Mouse (Mus musculus) small intestine, adult 2 months (tissue): ENCODE data around the gene Pdik1l. TPM values are rescaled to one million over a fixed set of nuclear protein-coding genes. Genes with fewer than 3 reads are reported as not detected.

Source experiments
- H3K27ac ChIP-seq: fragments of 200-500 bp; 2 replicates; pipeline ENCODE4 v1.5.1; 2012; ENCODE audit warnings: low read depth, low read length, control low read depth, inconsistent platforms; ENCODE audit not compliant: insufficient read depth
- H3K27me3 ChIP-seq: fragments of 200-500 bp; 2 replicates; pipeline ENCODE4 v1.6.1; 2012; ENCODE audit warnings: mild to moderate bottlenecking, moderate library complexity, low read length, inconsistent platforms; ENCODE audit not compliant: control insufficient read depth, insufficient read depth
- H3K36me3 ChIP-seq: fragments of 200-500 bp; 2 replicates; pipeline ENCODE4 v1.6.1; 2012; ENCODE audit warnings: mild to moderate bottlenecking, low read length, control low read depth, inconsistent platforms; ENCODE audit not compliant: control insufficient read depth, insufficient read depth
- H3K4me1 ChIP-seq: fragments of 200-500 bp; 2 replicates; pipeline ENCODE4 v1.6.1; 2012; ENCODE audit warnings: low read length, inconsistent platforms, mixed read lengths; ENCODE audit not compliant: control insufficient read depth, insufficient read depth, insufficient read length
- H3K4me3 ChIP-seq: fragments of 200-500 bp; 2 replicates; pipeline ENCODE4 v1.5.1; 2012; ENCODE audit warnings: low read depth, mild to moderate bottlenecking, control low read depth, inconsistent platforms, low read length, moderate library complexity
- CTCF ChIP-seq: fragments of 200-500 bp; IDR thresholded peaks from 2 replicates; pipeline ENCODE4 v1.5.1; 2012; ENCODE audit warnings: low read depth, mild to moderate bottlenecking, control low read depth, inconsistent platforms, low read length, moderate library complexity, mixed read lengths; ENCODE audit not compliant: insufficient replicate concordance, insufficient read length; ENCODE audit errors: extremely low read depth
- POLR2A ChIP-seq: fragments of 200-500 bp; IDR thresholded peaks from 2 replicates; pipeline ENCODE4 v1.6.1; 2012; ENCODE audit warnings: low read depth, mild to moderate bottlenecking, control low read depth, inconsistent platforms, low read length, moderate library complexity
- WGBS: fragments of 180-500 bp; shearing (Covaris S2); methylation state at CpG from one replicate; pipeline ENCODE4 v1.1.7; 2018; 5-methylcytosine and 5-hydroxymethylcytosine counted together
- polyA plus RNA-seq: library from polyadenylated mRNA; depleted of rRNA; stranded (reverse); fragments of >200 nt; gene quantifications from 2 replicates; pipeline ENCODE4 v1.2.3, GENCODE M21; 2012

Gene Pdik1l
- polyA plus RNA-seq, 1 experiment = 1.6 TPM

DNA sequence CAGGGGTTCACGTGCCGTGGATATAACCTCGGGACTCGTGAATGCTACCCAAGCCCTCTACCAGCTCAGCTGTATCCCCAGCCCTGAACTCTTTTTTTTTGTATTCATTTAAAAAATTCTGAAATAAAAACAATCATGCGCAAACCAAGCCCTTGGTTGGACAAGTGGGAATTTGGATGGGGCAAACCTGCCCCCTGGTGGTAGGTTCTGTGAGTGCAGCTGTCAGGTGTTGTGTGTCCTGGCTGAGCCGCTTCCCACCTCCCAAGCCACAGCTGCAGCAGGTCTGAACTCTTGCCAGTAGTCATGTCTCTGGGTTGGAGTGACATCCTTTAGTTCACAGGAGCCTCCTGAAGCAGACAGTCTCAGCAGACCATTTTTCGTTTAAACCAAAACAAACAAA lies 4.4 kb upstream of the Pdik1l start:
- H3K4me3 ChIP-seq = no peak overlapping the region
- H3K36me3 ChIP-seq = no peaks in the 10 kb centered on the region
- peak; percentile 96 for TF ChIP-seq CTCF
- no peak for TF ChIP-seq POLR2A
- no peak overlapping the region for H3K27ac ChIP-seq
- peaks cover 3% of the 10 kb centered on the region; the same call in 1 of the 2 replicates for H3K4me1 ChIP-seq
- 16% methylated on average over 7 of the region's 7 CpGs for WGBS
- H3K27me3 ChIP-seq = no peaks in the 10 kb centered on the region

DNA sequence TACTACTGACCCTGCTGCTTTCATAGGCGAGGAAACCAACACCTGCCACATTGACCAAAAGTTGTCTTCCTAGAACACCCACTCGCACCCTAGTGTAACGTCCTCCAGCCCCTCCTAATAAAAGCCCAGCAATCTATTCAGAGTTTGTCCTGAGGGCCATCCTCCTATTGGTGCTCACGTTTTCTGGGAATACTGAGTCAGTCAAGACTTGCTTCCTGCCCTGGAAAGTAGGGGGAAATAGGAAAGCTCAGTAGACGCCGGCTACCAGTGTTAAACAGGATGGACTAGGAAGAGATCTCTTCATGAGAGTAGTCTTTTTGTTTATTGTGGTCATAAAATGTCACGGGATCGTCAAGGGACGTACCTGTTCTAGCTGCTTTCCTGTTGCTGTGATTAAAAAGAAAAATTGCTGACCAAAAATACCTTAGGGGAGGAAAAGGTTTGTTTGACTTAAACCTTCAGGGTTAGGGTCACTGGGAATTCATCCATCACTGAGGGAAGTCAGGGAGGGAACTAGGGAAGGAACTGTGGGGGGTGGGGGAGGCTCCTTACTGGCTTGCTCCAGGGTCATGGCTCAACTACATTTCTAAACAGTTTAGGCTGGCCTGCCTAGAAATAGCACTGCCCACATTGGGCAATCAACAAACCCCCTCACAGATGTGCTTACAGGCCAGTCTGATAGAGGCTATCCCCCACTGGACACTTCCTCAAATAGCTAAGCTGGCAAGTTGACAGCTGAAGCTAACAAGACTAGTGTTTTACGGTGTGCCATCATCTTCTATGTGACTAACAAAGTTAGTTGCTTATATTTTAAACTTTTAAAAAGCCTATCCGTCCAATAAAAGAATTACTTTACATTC lies 932 bp upstream of the Pdik1l start:
- peaks cover 6% of the 10 kb centered on the region; the same call in 1 of the 2 replicates for H3K4me1 ChIP-seq
- no peaks in the 10 kb centered on the region for H3K27me3 ChIP-seq
- H3K4me3 ChIP-seq = peak overlapping the region; percentile 7; the same call in 1 of the 2 replicates
- WGBS = 16% methylated on average over 11 of the region's 11 CpGs
- H3K27ac ChIP-seq = peak overlapping the region; percentile 95
- peaks cover 4% of the 10 kb centered on the region for H3K36me3 ChIP-seq
- TF ChIP-seq POLR2A = no peak

DNA sequence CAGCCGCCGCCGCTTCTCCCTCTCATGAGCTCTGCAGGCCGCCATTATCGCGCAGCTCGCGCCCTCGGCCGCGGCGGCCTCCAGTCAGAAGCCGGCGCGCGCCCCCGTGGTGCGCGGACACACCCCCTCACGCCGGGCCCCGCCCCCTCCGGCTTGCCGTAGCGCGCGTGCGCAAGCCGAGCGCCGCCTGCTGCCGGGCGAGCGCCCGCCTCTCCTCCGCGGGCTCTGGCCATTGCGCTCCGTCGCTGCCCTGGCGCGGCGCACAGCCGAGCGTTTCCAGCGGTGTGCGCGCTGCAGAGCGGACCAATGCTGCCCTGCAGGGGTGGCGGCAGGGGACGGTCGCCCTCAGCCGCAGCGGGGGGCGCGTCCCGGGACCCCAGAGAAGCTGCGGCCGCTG lies 529 bp downstream of the Pdik1l start:
- peak; percentile 6; the same call in 1 of the 2 replicates for TF ChIP-seq CTCF
- peak; percentile 86; the same call in 1 of the 2 replicates for TF ChIP-seq POLR2A
- under 1% methylated on average over 54 of the region's 59 CpGs for WGBS
- Histone ChIP-seq H3K27ac (peak overlapping the region; percentile 95), H3K27me3 (no peaks in the 10 kb centered on the region), H3K36me3 (peaks cover 13% of the 10 kb centered on the region), H3K4me1 (peaks cover 6% of the 10 kb centered on the region; the same call in 1 of the 2 replicates), H3K4me3 (peak overlapping the region; percentile 91)

DNA sequence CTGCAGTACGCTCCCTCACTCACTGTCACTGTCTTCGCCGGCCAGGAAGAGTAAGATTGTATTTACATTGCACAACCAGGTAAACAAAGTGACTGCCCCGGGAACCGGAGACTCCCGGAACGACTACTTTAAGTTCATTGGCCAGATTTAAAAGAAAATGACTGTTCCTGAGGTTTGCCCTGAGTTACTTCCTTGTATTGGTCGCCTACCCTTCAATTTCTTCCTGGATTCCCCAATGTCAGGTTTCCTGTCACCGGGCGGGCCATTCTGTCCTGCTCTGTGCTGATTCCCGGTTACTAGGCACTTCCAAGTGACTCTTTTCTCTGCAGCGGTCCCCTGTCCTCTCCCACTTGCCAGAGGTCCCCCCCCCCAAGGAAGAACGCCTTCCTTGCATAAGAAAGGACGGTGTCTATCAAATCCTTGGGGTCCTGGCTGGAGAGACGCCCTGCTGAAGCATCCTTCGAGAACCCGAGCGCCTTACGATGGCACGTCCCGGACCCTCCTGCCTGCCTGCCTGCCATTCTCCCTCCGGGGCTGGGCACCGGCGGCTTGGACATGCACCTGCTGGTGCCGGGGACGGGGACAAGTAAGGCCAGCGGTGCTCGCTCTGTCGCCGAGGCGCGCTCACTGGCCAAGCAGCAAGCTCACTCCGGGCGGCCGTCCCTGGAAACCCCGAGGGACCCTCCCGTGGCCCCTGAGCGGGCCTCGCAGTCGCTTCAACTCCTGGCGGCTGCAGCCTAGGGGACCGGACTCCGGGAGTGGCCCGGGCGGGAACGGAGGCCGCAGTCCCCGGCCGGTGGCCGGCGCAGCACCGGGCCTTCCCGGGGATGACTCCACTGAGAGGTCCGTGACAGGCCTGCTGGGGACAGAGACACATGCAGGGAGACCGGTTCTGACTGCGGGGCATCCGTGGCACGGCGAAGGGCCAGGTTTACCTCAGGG lies 1.2 kb downstream of the Pdik1l start:
- H3K36me3 ChIP-seq = peaks cover 17% of the 10 kb centered on the region
- H3K27ac ChIP-seq = peak overlapping the region; percentile 86
- TF ChIP-seq CTCF (no peak), POLR2A (peak; percentile 48; the same call in 1 of the 2 replicates)
- peak overlapping the region; percentile 91 for H3K4me3 ChIP-seq
- peaks cover 6% of the 10 kb centered on the region; the same call in 1 of the 2 replicates for H3K4me1 ChIP-seq
- H3K27me3 ChIP-seq = no peaks in the 10 kb centered on the region
- under 1% methylated on average over 59 of the region's 59 CpGs for WGBS

DNA sequence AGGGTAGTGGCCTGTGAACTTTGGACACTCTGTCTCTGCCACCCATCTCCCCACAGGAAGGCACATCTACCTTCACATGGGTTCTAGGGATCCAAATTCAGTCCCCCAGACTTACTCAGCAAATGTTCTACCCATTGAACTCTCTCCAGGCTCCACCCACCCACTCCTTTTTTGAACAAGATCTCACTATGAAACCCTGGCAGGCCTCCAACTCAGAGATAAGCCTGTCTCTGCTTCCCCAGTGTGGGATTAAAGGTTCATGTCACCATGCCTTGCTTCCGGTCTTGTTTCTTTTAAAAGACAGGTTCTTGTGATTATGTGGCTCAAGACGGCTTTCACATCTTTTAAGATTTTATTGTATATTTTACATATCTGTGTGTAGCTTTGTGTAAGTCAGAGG lies 2.8 kb downstream of the Pdik1l start:
- 42% methylated on average over 2 of the region's 2 CpGs for WGBS
- no peaks in the 10 kb centered on the region for H3K27me3 ChIP-seq
- peaks cover 6% of the 10 kb centered on the region; the same call in 1 of the 2 replicates for H3K4me1 ChIP-seq
- H3K36me3 ChIP-seq = peaks cover 23% of the 10 kb centered on the region
- TF ChIP-seq POLR2A (no peak), CTCF (no peak)
- peak overlapping the region; percentile 86 for H3K27ac ChIP-seq
- H3K4me3 ChIP-seq = no peak overlapping the region

DNA sequence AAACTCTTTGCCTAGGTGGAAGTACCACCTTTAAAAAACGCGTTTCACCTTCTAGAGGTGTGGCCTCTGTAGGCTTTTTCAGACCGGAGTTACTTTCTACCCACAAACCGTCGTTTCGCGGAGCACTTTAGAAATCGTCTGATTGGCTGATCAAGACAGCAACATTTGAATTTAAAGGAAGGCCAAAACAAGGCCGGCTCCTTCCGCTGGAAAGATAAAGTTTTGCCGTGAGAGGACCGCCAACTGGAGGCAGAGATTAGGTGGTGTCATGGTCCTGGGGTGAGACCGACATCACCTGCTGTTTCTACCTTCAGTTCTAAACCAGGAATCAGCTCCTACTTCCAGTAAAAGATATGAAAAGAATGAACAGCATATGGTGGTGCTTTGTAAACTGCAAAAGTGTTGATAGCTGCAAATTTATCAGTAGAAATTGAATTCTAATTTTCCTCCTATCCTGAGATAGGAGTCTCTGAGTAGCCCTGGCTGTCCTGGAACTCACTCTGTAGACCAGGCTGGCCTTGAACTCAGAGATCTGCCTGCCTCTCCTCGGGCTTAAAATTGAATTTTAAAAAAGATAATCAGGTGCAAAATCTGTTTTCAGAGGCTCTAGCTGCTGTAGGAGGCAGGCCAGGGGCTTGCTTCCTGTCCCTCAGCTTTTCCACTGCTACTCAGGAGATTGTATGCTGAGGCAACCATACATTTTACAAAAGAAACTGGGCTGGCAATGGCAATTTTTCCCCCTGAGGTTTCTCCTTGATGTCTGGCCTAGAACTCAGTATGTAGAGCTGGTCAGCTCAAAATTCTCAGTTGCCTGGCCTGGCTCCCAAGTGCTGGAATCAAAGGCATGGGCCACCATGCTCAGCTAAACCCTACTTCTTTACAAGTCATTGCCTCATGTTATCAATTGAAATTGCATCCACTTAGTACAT lies 14.0 kb downstream of the Pdik1l start:
- no peaks in the 10 kb centered on the region for H3K4me1 ChIP-seq
- TF ChIP-seq CTCF = no peak
- TF ChIP-seq POLR2A = no peak
- H3K27me3 ChIP-seq = no peaks in the 10 kb centered on the region
- H3K4me3 ChIP-seq = peak overlapping the region; percentile 31
- H3K36me3 ChIP-seq = peaks cover 14% of the 10 kb centered on the region
- WGBS = 2% methylated on average over 14 of the region's 14 CpGs
- H3K27ac ChIP-seq = no peak overlapping the region
